Mouse (Mus musculus) erythroblast, adult 5-6 weeks (primary cell): ENCODE results near the gene Pip5kl1. TPM values are rescaled to one million over a fixed set of nuclear protein-coding genes. Genes with fewer than 3 reads are reported as not detected.

Source experiments
- ATAC-seq: replicated peaks from 2 replicates; pipeline ENCODE4 v1.8.0; 2016; ENCODE audit warnings: moderate number of reproducible peaks, mild to moderate bottlenecking, moderate TSS enrichment, inconsistent platforms; ENCODE audit not compliant: poor library complexity, low FRiP score, severe bottlenecking
- total RNA-seq, 2 experiments: library from RNA; stranded (forward) in 1 of 2; stranded (reverse) in 1 of 2; fragments of 150-400 nt in 1 of 2; fragments of 200-764, 138-1000 nt in 1 of 2; gene quantifications; 2 replicates each; pipeline versions ENCODE4 v1.2.3 to v1.2.4; 2015 to 2017; ENCODE audit warnings: low replicate concordance in 2 of 2

The Pip5kl1 gene
- total RNA-seq, 2 experiments from 2014 or later, result 1.9 TPM; not detected in 1

DNA sequence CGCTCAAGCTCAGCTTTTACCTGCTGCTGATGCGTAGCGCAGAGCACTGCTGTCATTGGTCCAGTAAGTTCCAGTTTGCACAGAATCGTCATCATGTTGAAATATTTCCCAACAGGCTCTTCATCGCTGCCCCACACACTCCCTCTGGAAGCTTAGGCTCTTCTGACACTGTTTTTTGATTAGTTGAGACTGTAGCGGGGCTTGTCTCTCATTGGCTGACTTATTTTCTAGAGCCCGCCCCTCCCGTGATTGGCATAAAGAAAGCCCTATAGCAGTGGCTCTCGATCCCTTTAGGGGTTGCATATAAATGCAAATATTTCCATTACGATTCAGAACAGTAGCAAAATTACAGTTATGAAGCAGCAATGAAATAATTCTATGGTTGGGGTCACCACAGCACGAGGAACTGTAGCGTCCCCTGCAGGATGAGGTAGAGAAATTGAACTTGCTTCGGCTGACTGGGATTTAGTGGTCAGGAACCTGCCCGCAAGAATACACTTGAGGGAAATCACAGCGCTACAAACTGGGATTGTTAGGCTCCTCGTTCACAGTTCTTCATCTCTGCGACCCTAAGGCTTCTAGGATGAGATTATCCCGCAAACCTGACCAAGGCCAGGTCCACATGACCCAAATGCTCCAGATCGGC is 7.0 kb downstream of the Pip5kl1 start:
- no peak for ATAC-seq

DNA sequence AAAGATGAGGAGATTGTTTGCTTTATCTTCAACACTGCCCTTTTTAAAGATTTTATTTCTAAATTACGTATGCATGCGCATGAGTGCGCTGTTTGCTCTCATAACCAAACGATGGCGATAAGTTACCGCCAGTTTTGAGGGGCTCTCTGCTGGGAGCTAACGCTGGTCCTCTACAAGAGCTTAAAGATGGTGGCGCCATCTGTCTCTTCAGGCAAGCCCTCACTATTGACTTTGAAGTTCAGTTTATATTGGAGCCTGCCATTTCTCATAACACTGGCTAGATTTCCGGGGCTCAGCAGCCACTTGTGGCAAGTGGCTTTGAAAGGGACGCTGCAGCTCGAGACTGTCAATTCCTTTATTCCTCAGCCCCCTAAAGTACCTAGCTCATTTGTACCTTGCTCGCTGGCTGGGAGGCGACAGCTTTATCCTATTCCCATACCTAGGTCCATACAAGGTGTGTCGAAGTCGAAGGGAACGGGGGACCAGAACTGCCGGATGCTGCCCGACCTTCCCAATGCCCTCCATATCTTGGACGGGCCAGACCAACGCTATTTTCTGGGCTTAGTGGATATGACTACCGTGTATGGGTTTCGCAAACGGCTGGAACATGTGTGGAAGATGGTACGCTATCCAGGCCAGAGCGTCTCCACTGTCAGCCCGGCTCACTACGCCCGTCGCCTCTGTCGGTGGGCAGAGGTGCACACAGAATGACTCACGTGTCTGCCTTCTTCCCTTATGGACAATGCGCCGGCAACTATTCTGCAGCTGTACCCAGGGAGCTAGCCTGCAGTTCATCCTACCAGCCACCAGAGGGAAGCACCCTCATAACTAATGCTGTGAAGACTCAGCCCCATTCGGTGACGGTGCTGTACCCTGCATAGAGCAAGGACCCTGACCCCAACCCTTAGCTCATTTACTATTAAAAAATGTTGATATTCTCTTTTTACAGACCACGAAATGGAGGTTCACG is 8.5 kb downstream of the Pip5kl1 start:
- ATAC-seq, result peak; percentile 76

- no peak for ATAC-seq
Measured at GRCm38 (mm10) chr2:32585149-32585714, 10.6 kb downstream of the Pip5kl1 start.

DNA sequence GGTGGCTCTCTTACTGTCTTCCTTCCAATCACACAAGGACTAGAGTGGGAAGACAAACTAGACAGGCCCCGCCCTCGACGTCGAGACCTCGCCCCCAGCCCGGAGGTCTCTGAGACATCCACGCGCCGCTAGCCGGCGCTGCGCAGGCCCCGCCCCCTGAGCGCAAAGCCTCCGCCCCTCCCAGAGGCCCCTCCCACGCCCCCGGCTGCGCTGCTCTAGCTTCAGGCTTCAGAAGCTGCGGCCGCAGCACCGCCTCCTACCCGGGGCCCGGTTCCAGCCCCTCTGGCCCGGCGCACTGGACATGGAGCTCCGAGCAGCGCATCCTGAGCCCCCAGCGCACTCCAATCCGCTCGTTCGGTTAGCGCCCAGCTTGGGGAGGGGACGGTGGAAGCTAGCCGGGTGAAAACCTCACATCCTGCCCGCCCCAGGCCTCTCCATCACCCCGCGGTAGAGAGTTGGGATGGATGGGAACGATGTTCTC is 12.3 kb downstream of the Pip5kl1 start, which contains the start of gene St6galnac4:
Gene St6galnac4 (plus strand): TSS at position 225 of the 481 bp plus-strand sequence.
- peak; percentile 73 for ATAC-seq

- ATAC-seq, result 0 out of 2 replicates have a peak, but pooled peaks have one; percentile 8
Measured at GRCm38 (mm10) chr2:32587731-32588321, 13.2 kb downstream of the Pip5kl1 start.

DNA sequence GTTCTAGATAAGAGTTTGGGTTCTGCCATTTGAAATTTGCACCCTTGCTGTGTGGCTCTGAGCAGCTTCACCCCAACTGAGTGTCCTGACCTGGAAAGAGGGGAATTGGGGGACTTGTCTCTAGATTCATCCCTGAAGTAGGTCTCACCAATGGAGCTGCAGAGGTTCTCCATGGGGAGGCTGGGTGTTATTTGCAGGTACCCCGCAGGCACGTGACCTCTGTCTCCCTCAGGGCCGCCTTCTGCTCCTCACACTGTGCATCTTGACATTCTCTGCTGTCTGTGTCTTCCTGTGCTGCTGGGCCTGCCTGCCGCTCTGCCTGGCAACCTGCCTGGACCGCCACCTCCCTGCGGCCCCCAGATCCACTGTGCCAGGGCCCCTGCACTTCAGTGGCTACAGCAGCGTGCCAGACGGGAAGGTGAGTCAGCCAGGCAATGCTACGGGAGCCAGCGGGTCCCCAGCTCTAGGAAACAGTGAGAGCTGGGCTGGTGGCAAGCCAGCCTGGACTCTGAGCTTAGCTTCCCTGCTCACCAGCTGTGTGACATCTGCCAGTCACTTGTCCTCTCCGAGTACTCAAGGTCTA is 14.7 kb downstream of the Pip5kl1 start:
- ATAC-seq, result no peak

DNA sequence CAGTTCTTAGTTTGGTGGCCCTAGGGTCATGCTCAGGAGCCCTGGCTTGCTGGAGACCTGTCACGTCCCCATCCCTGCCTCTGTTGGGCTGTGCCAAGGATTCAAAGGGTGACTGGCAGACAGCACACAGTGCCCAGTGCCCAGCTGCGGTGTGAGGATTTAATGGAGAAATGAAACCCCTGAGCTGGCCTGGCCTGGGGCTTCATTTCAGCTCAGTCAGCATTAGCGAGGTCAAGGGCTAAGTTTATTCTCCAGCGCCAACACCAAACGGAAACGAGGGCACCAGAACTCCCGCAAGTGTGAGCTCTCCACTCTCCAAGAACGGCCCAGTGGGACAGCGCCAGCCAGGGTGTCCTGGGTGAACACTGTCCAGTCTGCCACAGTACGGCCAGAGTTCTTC is 15.6 kb downstream of the Pip5kl1 start:
- no peak for ATAC-seq

- no peak for ATAC-seq
Measured at GRCm38 (mm10) chr2:32591249-32591648, 16.7 kb downstream of the Pip5kl1 start.

DNA sequence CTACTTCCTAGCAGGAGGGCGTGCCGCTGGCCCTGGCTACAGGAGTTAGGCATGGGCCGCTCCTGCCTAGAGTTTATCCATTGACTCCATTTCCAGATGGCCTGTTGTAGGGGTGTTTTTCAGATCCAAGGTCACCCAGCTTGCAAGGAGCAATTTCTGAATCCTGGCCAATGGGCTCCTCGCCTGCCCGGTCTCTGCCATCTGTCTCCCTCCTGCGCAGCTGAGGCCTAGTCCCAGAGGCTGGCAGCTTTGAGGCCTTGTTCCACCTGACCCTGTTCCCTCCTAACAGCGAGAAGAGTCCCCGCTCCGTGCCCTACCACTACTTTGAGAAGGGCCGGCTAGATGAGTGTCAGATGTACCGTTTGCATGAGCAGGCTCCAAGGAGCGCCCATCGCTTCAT is 22.1 kb downstream of the Pip5kl1 start:
- ATAC-seq, result no peak

DNA sequence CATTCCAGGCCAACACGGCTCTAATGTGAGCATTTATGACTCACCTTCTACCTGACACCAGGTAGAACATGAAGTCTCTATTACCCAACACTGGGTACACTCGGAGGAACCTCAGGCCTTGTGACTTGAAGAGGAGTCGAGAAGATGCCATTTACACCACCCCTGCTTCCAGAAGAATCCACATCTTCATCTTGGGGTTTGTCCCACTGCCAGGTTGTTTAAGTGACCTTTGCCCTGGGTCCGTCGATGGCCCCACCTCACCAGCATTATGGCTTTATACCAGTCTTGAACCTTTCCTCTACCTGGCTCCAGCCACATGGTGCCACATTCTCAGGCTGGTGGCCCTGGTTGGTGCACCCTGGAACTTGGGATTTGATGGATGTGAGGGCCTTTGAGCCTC is 22.7 kb downstream of the Pip5kl1 start:
- ATAC-seq, result no peak

DNA sequence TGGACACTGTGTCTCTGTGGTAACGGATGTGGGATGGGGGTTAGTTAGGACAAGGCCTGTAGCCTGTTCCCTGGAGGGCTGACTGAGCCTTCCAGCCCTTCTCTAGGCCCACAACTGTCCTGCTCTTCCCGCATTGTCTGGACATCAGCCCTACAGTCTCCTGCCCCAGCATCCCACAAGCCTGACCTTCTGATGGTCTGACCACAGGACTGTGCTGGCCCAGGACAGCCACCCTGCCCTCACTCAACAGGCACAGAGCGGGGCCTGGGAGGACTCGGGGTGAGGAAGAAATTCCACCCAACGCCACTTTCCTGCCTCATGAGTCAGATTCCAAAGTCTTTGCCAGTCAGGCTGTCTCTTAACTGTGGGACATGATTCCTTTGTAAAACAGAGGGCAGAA is 23.1 kb downstream of the Pip5kl1 start:
- ATAC-seq, result no peak

DNA sequence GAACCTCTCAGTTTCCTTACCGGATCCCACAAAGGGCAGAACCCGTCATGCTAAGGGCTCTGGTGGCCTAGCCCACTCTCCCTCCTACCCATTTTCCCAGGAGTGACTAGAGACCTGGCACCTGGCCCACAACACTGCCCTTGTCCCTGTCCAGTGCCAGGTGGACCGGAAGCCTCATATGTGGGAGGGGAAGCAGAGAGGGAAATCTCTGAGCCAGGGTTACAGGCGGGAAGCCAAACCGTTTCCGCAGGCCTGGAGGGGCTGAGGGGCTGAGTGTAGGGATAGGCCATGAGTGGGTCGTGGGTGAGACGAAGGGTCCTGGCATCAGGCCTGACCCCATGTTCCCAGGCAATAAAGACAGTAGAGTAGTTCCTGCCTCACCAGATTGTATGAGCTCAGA is 23.9 kb downstream of the Pip5kl1 start:
- ATAC-seq, result no peak

DNA sequence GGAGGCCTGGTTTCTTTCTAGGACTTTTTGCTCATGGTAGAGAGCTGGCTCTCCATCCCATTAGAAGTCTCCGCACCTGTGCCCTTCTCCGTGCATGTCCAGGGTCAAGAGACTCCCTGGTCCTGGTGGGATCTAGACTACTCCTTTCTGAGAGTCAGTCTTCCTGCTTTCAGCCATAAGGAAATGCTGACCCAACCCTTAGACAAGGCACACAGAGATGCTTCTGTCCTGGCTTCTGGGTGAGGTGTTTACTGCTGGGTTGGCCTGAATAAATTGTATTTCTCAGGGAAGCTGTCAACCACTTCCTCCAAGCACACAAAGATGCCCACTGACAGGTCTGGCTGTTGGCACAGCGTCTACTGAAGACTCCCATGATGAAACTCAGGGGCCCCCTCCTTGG is 24.8 kb downstream of the Pip5kl1 start, which contains the start of gene St6galnac6:
Gene St6galnac6 (plus strand): TSS at position 301 of the 400 bp plus-strand sequence.
- ATAC-seq, result no peak

GRCm38 (mm10) chr2:32601417-32602065 is 26.9 kb downstream of the Pip5kl1 start:
- peak; percentile 62 for ATAC-seq

- ATAC-seq, result peak; percentile 61
Measured at GRCm38 (mm10) chr2:32602600-32603054, 28.0 kb downstream of the Pip5kl1 start.

DNA sequence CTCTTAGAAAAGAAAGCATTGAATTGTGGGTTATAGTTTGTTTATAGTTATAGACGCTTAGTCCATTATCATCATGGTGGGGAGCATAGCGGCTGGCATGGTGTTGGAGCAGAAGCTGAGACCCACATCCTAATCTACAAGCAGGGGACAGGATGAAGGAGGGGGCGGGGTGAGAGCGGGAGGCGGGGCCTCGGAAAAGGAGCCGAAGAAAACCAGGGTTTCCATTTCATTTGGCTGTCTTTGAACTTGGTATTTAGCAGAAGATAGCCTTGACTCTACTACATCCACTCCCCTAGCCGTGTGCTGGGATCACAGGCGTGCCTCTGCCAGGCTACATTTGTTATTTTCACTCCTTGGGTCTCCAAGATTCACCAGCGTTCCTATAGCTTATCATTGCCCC is 30.0 kb downstream of the Pip5kl1 start:
- ATAC-seq, result no peak

GRCm38 (mm10) chr2:32606161-32607142 is 31.9 kb downstream of the Pip5kl1 start:
- peak; percentile 75 for ATAC-seq
